Mouse (Mus musculus): Measurements from ENCODE around the gene Hes7. TPM values are rescaled to one million over a fixed set of nuclear protein-coding genes. Genes with fewer than 3 reads are reported as not detected.

Gene Hes7
- total and polyA plus RNA-seq, 3 experiments: 0.04 TPM; not detected in 2

DNA sequence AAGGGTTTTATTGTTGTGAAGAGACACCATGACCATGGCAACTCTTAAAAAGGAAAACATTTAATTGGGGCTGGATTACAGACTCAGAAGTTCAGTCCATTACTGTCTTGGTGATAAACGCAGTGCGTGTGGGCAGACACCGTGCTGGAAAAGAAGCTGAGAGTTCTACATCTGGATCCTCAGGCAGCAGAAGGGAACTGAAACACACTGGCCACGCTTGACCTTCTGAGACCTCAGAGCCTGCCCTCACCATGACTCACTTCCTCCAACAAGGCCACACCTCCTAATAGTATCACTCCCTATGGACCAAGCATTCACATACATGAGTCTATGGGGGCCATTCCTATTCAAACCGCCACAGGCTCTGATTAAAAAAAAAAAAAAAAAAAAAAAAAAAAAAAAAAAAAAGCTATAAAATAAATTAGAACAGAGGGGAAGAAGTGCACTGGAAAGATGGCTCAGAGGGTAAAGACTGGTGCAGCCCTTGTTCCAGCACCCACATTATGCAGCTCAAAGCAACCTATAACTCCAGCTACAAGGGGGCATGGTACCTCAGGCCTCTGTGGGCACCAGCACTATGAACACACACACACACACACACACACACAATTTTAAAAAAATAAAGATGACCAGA lies 41.3 kb upstream of the Hes7 start (continued):
- TF ChIP-seq ETS1 (conservative IDR thresholded peaks at IDR 0.05; ENCODE audit: low read depth, low read length) (peak; percentile 92), JUN (IDR thresholded peaks at IDR 0.05; ENCODE audit: insufficient read depth, low read depth, low read length) (peak; percentile 91), MAZ (IDR thresholded peaks at IDR 0.05; ENCODE audit: low read depth, low read length) (peak; percentile 53), EP300 (IDR thresholded peaks at IDR 0.05; ENCODE audit: low read length) (peak; percentile 98), GABPA (IDR thresholded peaks at IDR 0.05; ENCODE audit: insufficient replicate concordance, low read depth, low read length) (no peak)

GRCm38 (mm10) chr11:69080102-69080854 lies 39.9 kb upstream of the Hes7 start:
- H3K9me3 ChIP-seq (replicated peaks; ENCODE audit: low read length): peaks cover 4% of the 10 kb centered on the region
- peaks cover 17% of the 10 kb centered on the region for H3K27me3 ChIP-seq (replicated peaks)
- H3K4me1 ChIP-seq (ENCODE audit: control insufficient read depth in 1 of 2, insufficient read depth in 2 of 2): peaks cover 17 to 43% of the 10 kb centered on the region in 2 experiments
- no peak overlapping the region for H3K4me3 ChIP-seq (replicated peaks in 1 of 3; ENCODE audit: low read depth in 2 of 3, low read length in 2 of 3, poor library complexity in 1 of 3)
- TF ChIP-seq E2F4 (IDR thresholded peaks at IDR 0.05; ENCODE audit: insufficient replicate concordance, low read depth, low read length) (no peak), ZMIZ1 (IDR thresholded peaks at IDR 0.05; ENCODE audit: low read depth, low read length) (no peak), ZKSCAN1 (IDR thresholded peaks at IDR 0.05; ENCODE audit: borderline replicate concordance, low read depth, low read length) (no peak), ZC3H11A (IDR thresholded peaks at IDR 0.05; ENCODE audit: low read depth, low read length) (no peak), MEF2A (IDR thresholded peaks at IDR 0.05; ENCODE audit: borderline replicate concordance, low read depth, low read length) (no peak), CHD2 (IDR thresholded peaks at IDR 0.05; ENCODE audit: low read length) (no peak), RAD21 (IDR thresholded peaks at IDR 0.05; ENCODE audit: low read depth, low read length) (no peak), MAX (IDR thresholded peaks at IDR 0.05; ENCODE audit: low read length) (no peak), CHD1 (IDR thresholded peaks at IDR 0.05; ENCODE audit: low read depth, low read length) (no peak)
- in situ Hi-C loops (cut with MboI; ENCODE audit: low pct_ligation_motif_present, low pct_unique_long_range_greater_than_20kb, low sequenced_read_pairs): loop anchor here (25.0 kb wide), 1 partner anchor 932 kb away; the partner anchor contains the start of genes Acadvl, Dlg4 and Dvl2
- no peak overlapping the region for H3K4me2 ChIP-seq (ENCODE audit: insufficient read depth, low read depth, poor library complexity, severe bottlenecking)
- H3K27ac ChIP-seq (ENCODE audit: insufficient read depth, low read depth): no peak overlapping the region
- no peak overlapping the region for H3K9ac ChIP-seq (ENCODE audit: insufficient read depth, low read depth)
- no peaks in the 10 kb centered on the region for H3K36me3 ChIP-seq (replicated peaks in 1 of 2; ENCODE audit: control insufficient read depth in 1 of 2, insufficient read depth in 1 of 2, low read length in 1 of 2)
- DNase-seq (ENCODE audit: extremely low read depth): no peak
- dilution Hi-C loops (cut with MboI; ENCODE audit: extremely low pct_ligation_motif_present, extremely low pct_unique_long_range_greater_than_20kb, low sequenced_read_pairs): no loop called here
- H3K79me2 ChIP-seq (replicated peaks; ENCODE audit: control insufficient read depth, extremely low read depth, insufficient read depth, poor library complexity, severe bottlenecking): no peaks in the 10 kb centered on the region

- H3K36me3 ChIP-seq (replicated peaks in 1 of 2; ENCODE audit: control insufficient read depth in 1 of 2, insufficient read depth in 1 of 2, low read length in 1 of 2): no peaks in the 10 kb centered on the region
- H3K4me1 ChIP-seq (ENCODE audit: control insufficient read depth in 1 of 2, insufficient read depth in 2 of 2): peaks cover 17 to 42% of the 10 kb centered on the region in 2 experiments
- TF ChIP-seq MAZ (IDR thresholded peaks at IDR 0.05; ENCODE audit: low read depth, low read length): no peak
- TF ChIP-seq POLR2AphosphoS2 (IDR thresholded peaks at IDR 0.05; ENCODE audit: low read depth, low read length): no peak
- no peak for TF ChIP-seq ZNF384 (IDR thresholded peaks at IDR 0.05; ENCODE audit: low read depth, low read length)
- no peak for TF ChIP-seq RAD21 (IDR thresholded peaks at IDR 0.05; ENCODE audit: low read depth, low read length)
- no peak for TF ChIP-seq HCFC1 (IDR thresholded peaks at IDR 0.05; ENCODE audit: low read depth, low read length)
- TF ChIP-seq ZMIZ1 (IDR thresholded peaks at IDR 0.05; ENCODE audit: low read depth, low read length): no peak
- no peak for TF ChIP-seq RCOR1 (conservative IDR thresholded peaks at IDR 0.05; ENCODE audit: low read depth, low read length)
- TF ChIP-seq MAX (IDR thresholded peaks at IDR 0.05; ENCODE audit: low read length): no peak
- no peak for TF ChIP-seq GABPA (IDR thresholded peaks at IDR 0.05; ENCODE audit: insufficient replicate concordance, low read depth, low read length)
- no peak for TF ChIP-seq MAFK (IDR thresholded peaks at IDR 0.05; ENCODE audit: insufficient replicate concordance, low read length)
- no peak for TF ChIP-seq NELFE (IDR thresholded peaks at IDR 0.05; ENCODE audit: low read depth, low read length)
- no peak for TF ChIP-seq USF1 (IDR thresholded peaks at IDR 0.05; ENCODE audit: low read depth, low read length)
- no peak for TF ChIP-seq KAT2A (IDR thresholded peaks at IDR 0.05; ENCODE audit: insufficient replicate concordance, low read length)
- DNase-seq (ENCODE audit: extremely low read depth): no peak
- H3K9ac ChIP-seq (ENCODE audit: insufficient read depth, low read depth): no peak overlapping the region
- H3K27me3 ChIP-seq (replicated peaks): peaks cover 17% of the 10 kb centered on the region
- H3K79me2 ChIP-seq (replicated peaks; ENCODE audit: control insufficient read depth, extremely low read depth, insufficient read depth, poor library complexity, severe bottlenecking): no peaks in the 10 kb centered on the region
- in situ Hi-C loops (cut with MboI; ENCODE audit: low pct_ligation_motif_present, low pct_unique_long_range_greater_than_20kb, low sequenced_read_pairs): loop anchor here (25.0 kb wide), 1 partner anchor 931 kb away; the partner anchor contains the start of genes Acadvl, Dlg4 and Dvl2
- no peak overlapping the region for H3K27ac ChIP-seq (ENCODE audit: insufficient read depth, low read depth)
- peaks cover 4% of the 10 kb centered on the region for H3K9me3 ChIP-seq (replicated peaks; ENCODE audit: low read length)
- no peak overlapping the region for H3K4me3 ChIP-seq (replicated peaks in 1 of 3; ENCODE audit: low read depth in 2 of 3, low read length in 2 of 3, poor library complexity in 1 of 3)
- no peak overlapping the region for H3K4me2 ChIP-seq (ENCODE audit: insufficient read depth, low read depth, poor library complexity, severe bottlenecking)
- dilution Hi-C loops (cut with MboI; ENCODE audit: extremely low pct_ligation_motif_present, extremely low pct_unique_long_range_greater_than_20kb, low sequenced_read_pairs): no loop called here
Observed at GRCm38 (mm10) chr11:69080855-69081222, 39.4 kb upstream of the Hes7 start.
